Mouse (Mus musculus): ENCODE measurements at regions not wholly inside any gene's neighbourhood (a gene's known extent, or its start where the extent isn't known, plus 50 kb on each side); places are given as distances from the start of the nearest gene placed in this dataset.

DNA sequence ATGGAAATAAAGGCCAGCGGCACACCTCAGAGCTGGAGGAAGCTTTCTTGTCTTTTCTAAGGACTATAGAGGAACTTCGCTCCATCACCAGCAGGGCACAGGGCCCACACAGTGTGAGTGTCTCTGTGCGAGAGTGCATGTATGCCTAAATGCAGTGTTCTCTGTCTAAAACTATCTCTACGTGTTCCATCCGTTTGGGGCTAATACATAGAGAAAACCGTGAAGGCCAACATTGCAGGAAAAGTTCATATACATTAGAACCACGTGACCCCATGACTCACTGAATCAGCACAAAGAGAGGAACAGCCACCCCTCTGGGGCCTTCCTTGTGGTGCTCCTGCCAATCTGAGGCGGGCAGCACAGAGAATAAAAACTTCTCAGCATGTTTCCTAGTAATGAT, 431.4 kb upstream of the Mctp2 start:
- no peak for DNase-seq (ENCODE audit: low spot score in 2 of 2)

DNA sequence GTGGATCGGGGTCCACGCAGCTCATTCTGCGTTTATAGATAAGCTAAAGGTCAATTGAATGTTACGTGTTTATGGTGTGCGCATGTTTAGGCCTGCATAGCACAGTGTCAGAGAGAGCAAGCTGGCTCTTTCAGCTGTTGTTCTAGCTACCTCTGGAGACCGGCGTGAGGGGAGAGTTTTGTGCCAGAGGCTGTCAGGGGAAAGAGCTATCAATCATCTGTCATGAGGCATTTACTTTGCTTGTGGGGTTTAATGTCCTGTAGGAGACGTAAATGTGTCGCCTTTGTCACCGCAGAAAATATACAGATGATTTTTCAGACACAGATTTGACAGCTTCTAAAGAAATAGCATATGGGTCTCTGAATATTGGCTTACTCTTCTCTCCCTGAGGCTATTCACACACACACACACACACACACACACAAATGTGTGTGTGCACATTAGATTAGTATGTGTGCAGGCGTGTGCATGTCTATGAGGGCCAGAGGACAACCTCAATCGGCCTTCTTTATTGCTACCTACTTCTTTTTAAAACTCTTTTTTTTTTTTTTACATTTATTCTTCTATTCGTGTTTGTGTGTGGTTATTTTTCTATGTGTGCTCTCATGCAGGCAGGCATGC, 432.0 kb upstream of the Mctp2 start:
- DNase-seq (ENCODE audit: low spot score in 2 of 2), result no peak

GRCm38 (mm10) chr7:72742376-72742775, 436.0 kb upstream of the Mctp2 start:
- no peak for DNase-seq (ENCODE audit: low spot score in 2 of 2)

- DNase-seq (ENCODE audit: low spot score in 2 of 2), result no peak
Observed at GRCm38 (mm10) chr7:72751501-72751917, 445.1 kb upstream of the Mctp2 start.

GRCm38 (mm10) chr7:72753053-72753559, 446.7 kb upstream of the Mctp2 start:
- no peak for DNase-seq (ENCODE audit: low spot score in 2 of 2)

- no peak for DNase-seq (ENCODE audit: low spot score in 2 of 2)
Observed at GRCm38 (mm10) chr7:72762711-72763110, 456.3 kb upstream of the Mctp2 start.

- no peak for DNase-seq (ENCODE audit: low spot score in 2 of 2)
Observed at GRCm38 (mm10) chr7:72768705-72769104, 462.3 kb upstream of the Mctp2 start.

- no peak for DNase-seq (ENCODE audit: low spot score in 2 of 2)
Observed at GRCm38 (mm10) chr7:72774031-72774770, 467.8 kb upstream of the Mctp2 start.

GRCm38 (mm10) chr7:72774771-72775119, 468.3 kb upstream of the Mctp2 start:
- no peak for DNase-seq (ENCODE audit: low spot score in 2 of 2)

DNA sequence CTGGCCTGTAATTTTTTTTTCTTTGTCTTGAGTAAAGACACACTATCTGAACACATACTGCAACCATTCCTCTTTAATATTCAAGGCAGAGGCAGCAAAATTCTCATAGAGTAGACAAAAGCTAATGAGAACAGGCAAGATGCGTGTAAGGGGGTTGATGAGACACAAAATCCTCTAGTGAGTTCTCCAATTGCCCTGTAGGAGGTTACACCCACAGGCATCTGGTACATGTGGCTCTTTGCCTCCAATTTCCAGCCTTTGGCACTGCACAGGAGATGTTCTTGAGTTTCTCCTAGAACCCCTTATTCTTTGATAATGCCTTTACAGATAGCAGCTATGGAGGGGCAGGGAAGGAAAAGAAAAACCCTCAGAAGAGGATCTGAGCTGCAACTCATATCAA, 480.9 kb upstream of the Mctp2 start:
- DNase-seq (ENCODE audit: low spot score in 2 of 2), result no peak

DNA sequence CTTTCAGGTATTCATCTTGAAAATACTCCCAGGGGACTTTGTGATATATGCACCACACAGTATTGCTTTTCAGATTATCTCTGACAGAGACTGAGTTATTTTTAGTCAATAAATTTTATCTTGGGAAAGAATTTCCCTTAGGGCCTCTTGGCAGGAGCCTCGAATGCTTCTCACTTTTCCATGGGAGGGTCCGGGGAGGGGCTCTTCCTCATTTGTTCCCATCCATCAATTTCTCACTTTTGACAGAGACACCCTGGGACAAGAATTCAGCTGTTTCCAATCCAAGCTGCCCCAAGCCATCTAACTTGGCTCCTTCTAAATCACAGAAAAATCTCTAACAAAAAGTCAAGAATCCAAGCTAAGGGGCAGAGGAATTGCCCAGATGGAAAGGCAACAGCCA, 481.9 kb upstream of the Mctp2 start:
- DNase-seq (ENCODE audit: low spot score in 2 of 2), result no peak

DNA sequence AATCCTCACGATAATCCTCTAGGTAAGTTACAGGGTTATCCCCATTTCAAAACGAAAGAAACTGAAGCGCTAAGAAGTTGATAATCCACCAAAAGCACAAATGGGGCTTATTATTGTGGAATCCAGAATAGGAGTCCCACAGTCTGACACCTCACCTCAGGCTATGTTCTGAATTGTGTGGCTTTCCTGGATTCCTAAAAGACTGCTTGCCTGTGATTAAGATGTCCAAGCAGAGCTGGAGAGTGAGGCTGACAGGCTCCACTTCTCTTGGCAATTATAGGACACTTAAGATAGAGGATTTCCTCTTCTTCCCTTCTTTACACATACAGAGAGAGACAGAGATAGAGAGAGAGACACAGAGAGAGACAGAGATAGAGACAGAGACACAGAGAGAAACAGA, 515.7 kb upstream of the Mctp2 start:
- DNase-seq (ENCODE audit: low spot score in 2 of 2), result no peak

DNA sequence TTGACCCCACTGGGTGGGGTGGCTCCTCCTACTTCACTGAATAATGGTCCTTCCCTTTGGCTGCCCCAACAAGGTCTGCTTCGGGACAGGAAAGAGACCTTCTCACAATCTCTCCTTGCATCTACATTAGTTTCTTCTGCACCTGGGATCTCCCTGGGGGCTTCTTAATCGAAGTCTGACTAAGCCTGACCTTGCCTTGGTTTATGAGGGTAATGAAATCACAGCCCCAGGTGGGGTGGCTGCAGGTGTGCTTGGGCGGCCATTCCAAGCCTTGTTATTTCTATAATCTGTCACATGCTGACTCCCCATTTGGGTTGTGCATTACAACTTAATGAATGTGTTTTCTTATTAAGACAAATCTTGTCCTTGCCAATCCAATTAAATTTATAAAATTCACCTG, 520.2 kb upstream of the Mctp2 start:
- no peak for DNase-seq (ENCODE audit: low spot score in 2 of 2)

DNA sequence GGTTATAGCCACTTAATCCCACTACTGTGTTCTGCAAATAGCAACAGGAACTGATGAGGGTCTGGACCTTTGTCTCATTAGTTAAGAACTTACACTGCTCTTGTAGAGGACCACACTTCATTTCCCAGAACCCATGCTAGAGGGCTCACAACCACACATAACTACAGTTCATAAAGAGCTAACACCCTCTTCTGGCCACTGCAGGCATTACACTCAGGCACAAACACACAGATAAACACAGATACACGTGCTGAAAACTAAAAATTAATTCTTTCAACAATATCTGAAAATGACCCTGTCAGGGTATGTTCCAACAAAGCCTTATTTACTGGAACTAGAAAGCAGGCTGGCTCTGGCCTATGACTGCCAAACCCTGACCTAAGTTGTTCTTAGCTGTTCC, 529.0 kb upstream of the Mctp2 start:
- no peak for DNase-seq (ENCODE audit: low spot score in 2 of 2)

- DNase-seq (ENCODE audit: low spot score in 2 of 2), result no peak
Observed at GRCm38 (mm10) chr7:72836026-72836425, 529.6 kb upstream of the Mctp2 start.

- DNase-seq (ENCODE audit: low spot score in 2 of 2), result no peak
Observed at GRCm38 (mm10) chr7:72836457-72836985, 530.1 kb upstream of the Mctp2 start.

DNA sequence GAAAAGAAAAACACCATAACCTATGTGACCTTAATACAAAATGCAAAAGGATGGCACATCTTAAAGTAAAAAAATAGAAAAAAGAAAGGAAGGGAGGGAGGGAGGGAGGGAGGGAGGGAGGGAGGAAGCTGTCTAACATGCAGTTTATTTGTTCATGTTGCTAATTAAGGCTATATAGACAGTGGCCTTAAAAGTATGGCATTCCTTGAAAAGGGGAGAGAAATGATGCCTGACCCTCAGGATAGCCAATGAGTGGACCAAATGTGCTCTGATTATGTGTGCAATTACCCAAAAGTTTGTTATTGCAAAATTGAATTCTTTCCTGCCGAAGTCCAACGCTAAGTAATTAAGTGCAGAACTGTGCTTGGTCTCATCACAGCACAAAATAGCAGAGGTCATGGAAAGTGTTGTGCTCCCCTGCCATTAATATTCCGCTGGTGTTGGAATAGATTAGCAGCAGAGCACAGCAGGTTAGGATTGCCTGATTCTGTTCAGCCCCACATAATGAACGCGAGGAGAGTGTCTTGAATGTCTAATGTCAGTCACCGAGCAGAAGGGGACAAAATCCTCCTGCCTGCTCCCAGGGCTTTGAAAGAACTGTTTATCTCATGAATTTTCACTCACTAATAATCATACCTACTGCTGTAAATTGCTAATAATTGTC, 531.7 kb upstream of the Mctp2 start:
- no peak for DNase-seq (ENCODE audit: low spot score in 2 of 2)

DNA sequence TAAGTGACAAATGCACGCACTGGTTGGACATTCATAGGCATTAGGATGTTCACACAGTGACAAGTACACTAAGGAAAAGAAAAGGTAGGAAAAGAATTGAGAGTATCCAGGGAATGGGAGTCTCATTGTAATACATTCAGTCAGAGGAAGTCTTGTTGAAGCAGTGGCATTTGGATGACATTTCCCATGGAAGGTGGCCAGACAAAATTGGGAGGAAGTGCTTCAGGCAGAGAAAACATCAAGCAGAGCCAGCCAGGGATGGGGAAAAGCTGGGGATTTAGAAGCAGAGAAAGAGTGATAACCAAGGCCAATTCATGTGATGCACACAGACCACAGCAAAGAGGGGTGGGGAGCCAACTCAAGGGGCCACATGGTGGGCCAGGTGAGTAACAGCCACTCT, 524.0 kb upstream of the Rgma start:
- no peak for DNase-seq (ENCODE audit: low spot score in 2 of 2)

- no peak for DNase-seq (ENCODE audit: low spot score in 2 of 2)
Observed at GRCm38 (mm10) chr7:72854501-72855002, 520.8 kb upstream of the Rgma start.

GRCm38 (mm10) chr7:72866966-72867754, 508.1 kb upstream of the Rgma start:
- no peak for DNase-seq (ENCODE audit: low spot score in 2 of 2)

GRCm38 (mm10) chr7:72869068-72869467, 506.2 kb upstream of the Rgma start:
- DNase-seq (ENCODE audit: low spot score in 2 of 2), result no peak

- DNase-seq (ENCODE audit: low spot score in 2 of 2), result no peak
Observed at GRCm38 (mm10) chr7:72900816-72901215, 474.5 kb upstream of the Rgma start.

All from spleen, postnatal 36 days (tissue).